Mouse (Mus musculus) adrenal gland, adult 8-10 months (tissue): Measurements from ENCODE around the gene Cat. TPM values are rescaled to one million over a fixed set of nuclear protein-coding genes. Genes with fewer than 3 reads are reported as not detected.

Experiments used
- DNase-seq: peaks from one replicate; pipeline ENCODE4 v3.0.0; 2022
- total RNA-seq, 4 experiments: library from RNA; stranded (reverse); gene quantifications; 2 replicates each; pipeline ENCODE4 v1.2.4; 2022

The Cat gene
- total RNA-seq, 4 experiments from 2014 or later = 149 to 361 (median 282) TPM

DNA sequence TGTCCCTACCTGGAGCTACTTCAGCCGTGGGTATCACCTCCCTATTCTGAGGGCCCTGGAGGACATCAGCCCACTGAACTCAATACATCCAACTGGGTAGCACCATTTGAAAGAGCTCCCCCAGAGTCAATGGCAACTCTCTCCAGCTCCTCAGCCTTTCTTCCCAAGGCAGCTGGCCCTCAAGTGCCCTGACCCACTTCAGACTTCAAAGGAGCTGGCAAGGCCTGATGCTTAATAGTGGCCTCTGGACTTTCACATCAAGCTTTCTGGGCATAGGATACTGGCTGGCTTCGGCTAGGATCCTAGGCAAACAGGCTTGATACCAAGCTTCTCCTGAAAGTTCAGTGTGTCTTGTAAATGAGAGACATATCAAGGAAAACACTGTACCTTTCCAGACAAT, 49.9 kb downstream of the Cat start:
- DNase-seq = peak; percentile 13

GRCm38 (mm10) chr2:103432695-103433275, 52.2 kb downstream of the Cat start:
- peak; percentile 30 for DNase-seq

DNA sequence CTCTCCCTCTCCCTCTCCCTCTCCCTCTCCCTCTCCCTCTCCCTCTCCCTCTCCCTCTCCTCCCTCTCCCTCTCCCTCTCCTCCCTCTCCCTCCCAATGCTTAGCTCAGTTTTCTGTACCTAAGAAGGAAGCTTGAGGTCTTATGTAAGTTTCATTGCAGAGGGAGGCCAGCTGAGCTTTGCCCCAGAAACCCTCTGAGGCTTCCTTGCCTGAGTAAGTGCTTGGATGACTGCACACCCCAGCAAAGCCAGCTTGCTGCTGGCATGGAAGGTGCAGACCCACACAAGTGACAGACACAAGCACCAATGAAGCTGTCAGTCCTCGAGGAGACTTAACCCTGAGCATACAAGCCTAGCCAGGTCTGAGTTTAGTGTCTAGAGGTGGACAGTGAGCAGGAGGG, 54.2 kb downstream of the Cat start:
- no peak for DNase-seq

GRCm38 (mm10) chr2:103428356-103428755, 56.6 kb downstream of the Cat start:
- DNase-seq = no peak

DNA sequence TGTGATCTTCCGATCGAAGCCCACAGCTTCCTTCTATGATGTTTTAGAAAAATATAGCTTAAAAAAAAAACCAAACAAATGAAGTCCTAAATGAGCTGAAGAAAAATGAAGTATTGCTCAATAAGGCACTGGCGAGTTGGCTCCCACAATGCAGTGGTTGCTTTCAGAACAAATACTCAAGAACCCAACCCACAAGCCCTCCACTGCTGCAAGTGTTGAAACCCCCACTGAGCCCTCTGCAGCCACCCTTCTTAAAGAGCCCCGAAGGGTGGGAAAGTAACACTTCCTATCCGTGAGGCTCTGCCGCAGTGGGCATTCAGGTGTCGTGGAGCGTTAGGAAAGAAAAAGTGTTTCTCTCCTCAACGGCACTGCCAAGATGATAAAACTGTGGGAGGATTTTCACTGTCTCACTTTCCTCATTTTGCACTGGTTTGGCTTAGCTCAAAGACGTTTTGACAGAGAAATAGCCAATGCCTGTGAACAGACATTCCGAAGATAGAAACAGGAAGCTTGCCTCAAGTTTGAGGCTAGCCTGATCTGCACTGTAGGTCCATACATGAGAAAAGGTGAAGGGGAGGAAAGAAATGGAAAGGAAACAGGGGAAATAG, 59.4 kb downstream of the Cat start:
- no peak for DNase-seq

- DNase-seq = peak; percentile 18
These were observed 60.5 kb downstream of the Cat start for GRCm38 (mm10) chr2:103424349-103425026.

- DNase-seq = no peak
These were observed 61.1 kb downstream of the Cat start for GRCm38 (mm10) chr2:103423884-103424283.

DNA sequence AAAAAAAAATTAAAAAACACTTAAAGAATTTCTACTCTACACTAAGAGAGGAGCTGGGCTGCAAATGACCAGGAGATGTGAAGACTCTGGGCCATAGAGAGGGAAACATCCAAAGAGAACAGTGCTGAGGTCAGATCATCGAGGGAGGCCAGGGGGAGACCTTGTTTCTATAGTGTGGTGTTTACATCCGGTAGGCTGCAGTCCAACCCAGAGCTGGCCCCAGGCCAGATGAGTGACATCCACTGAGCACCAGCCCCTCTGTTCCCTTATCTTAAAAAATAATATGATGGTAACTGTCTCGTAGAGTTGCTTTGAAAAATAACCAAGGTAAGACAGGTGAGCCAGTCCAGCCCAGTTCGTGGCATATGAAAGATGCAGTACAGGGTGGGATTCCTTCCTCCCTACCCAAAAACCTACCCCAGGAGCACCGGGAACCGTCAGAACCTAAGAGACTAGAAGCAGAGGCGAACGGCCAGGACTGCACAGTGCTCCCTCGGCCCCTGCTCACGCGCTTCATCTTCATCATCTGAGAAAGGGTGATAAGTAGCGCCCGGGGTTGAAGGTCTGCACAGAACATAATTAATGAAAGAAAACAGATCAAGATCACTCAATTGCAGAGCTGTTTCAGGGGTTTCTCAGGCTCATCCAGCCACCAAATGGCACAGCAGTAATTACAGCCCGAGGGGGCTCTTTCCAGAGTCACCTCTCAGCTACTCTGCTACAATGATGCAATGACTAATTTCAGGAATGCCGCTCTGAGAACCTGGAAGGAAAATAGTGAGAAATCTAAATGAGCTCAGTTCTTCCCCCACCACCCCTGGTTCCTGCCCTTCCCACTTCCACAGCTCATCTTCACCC, 64.1 kb downstream of the Cat start:
- DNase-seq = no peak

GRCm38 (mm10) chr2:103415774-103416173, 69.2 kb downstream of the Cat start:
- no peak for DNase-seq

- DNase-seq = no peak
These were observed 71.6 kb downstream of the Cat start for GRCm38 (mm10) chr2:103413381-103413780.

DNA sequence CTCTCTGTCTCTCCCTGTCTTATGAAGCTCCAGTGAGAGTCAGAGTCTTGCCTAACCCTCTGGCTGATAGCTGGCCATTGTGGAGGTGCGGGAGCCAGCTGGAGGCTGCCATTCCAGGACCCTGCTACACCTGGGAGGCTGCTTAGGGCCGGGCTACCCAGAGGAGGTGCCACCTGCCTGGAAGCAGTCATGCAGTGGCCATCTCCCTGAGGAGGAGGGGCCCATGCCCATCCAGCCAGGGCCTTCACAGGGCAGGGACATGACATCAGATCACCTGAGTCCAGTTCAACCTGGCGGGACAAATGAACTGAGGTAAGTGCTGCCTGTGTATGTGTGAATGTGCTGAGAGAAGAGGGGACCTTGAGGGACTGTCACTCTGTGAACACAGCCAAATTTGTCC, 73.1 kb downstream of the Cat start:
- DNase-seq = no peak

GRCm38 (mm10) chr2:103411348-103411747, 73.6 kb downstream of the Cat start, which contains the start of gene Elf5:
Gene Elf5 (plus strand): TSS chr2:103411688.
- no peak for DNase-seq

DNA sequence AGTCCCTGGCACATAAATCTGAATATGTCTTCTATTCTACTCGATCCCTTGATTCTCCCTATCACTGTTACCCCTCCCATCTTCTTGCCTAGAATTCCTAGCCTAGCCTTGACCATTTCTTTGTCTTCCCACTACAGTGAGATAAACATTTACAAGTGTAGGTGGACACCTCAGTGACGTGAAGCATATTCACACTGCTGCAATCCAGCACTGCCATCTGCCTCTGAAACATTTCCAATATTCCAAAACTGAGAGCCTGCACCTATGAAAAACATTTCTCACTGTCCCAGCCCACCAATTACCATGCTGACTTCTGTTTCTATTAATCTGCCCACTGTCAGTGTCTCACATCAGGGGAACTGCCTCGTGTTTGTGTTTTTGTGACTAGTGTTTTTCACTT, 78.7 kb downstream of the Cat start:
- no peak for DNase-seq

Other genes starting within 250 kb of the Cat start
- under 1 TPM in 2 of 4 experiments, not detected in 2; 0.35 to 0.84 TPM for gene Ehf, start 181.9 kb downstream of the Cat start, total RNA-seq
- gene Elf5, start 73.5 kb downstream of the Cat start, total RNA-seq = not detected
- gene Abtb2, start 81.2 kb upstream of the Cat start, total RNA-seq = 10 to 100 TPM in 3 of 4 experiments, 1 to 10 TPM in 1; 8.8 to 57.0 (median 24.5) TPM